Mouse (Mus musculus) erythroblast, embryonic 14.5 days (primary cell): ENCODE measurements around the gene Dpep1.

ENCODE experiments used
- GATA1 ChIP-seq: IDR thresholded peaks from 2 replicates; pipeline ENCODE4 v1.6.1; 2012; ENCODE audit warnings: low read length, inconsistent platforms, mixed read lengths
- TAL1 ChIP-seq: IDR thresholded peaks from 3 replicates; pipeline ENCODE4 v1.6.1; 2012; ENCODE audit warnings: low read length, inconsistent platforms, mixed read lengths

- TF ChIP-seq GATA1: no peak
- no peak for TF ChIP-seq TAL1
These were observed 47.3 kb upstream of the Dpep1 start for GRCm38 (mm10) chr8:123138741-123139140.
